Mouse (Mus musculus) macrophage (primary cell): Measurements from ENCODE around the gene Cptp. TPM values are rescaled to one million over a fixed set of nuclear protein-coding genes. Genes with fewer than 3 reads are reported as not detected.

ENCODE experiments used
- H3K27ac ChIP-seq: fragments of 350-480 bp; formaldehyde crosslinking; 2 replicates; pipeline ENCODE4 v1.9.0; 2021
- H3K36me3 ChIP-seq: fragments of 350-480 bp; formaldehyde crosslinking; 2 replicates; pipeline ENCODE4 v1.9.0; 2021; ENCODE audit errors: inconsistent target
- H3K4me3 ChIP-seq: fragments of 350-480 bp; formaldehyde crosslinking; 2 replicates; pipeline ENCODE4 v1.9.0; 2021; ENCODE audit errors: inconsistent target
- H3K79me2 ChIP-seq: fragments of 350-480 bp; formaldehyde crosslinking; 2 replicates; pipeline ENCODE4 v1.9.0; 2021; ENCODE audit errors: inconsistent target
- WGBS: methylation state at CpG from one replicate; pipeline ENCODE4 v1.1.7; 2026; ENCODE audit warnings: inconsistent platforms; ENCODE audit not compliant: missing documents; 5-methylcytosine and 5-hydroxymethylcytosine counted together
- polyA plus RNA-seq: library from polyadenylated mRNA; stranded (reverse); fragments of 250-400 nt; gene quantifications from 3 replicates; pipeline ENCODE4 v1.2.4, GENCODE M21; 2018; ENCODE audit warnings: inconsistent platforms

The Cptp gene
- polyA plus RNA-seq, 1 experiment from 2014 or later = 6.6 TPM

GRCm38 (mm10) chr4:155894311-155894881 is 25.2 kb upstream of the Cptp start:
- Histone ChIP-seq H3K27ac (peak overlapping the region; percentile 34), H3K4me3 (peak overlapping the region; percentile 73; the same call in 1 of the 2 replicates)
- 35% methylated on average over 8 of the region's 8 CpGs for WGBS

GRCm38 (mm10) chr4:155893212-155893690 is 24.0 kb upstream of the Cptp start:
- H3K27ac ChIP-seq = no peak overlapping the region
- WGBS = 79% methylated on average over 7 of the region's 8 CpGs
- H3K79me2 ChIP-seq = peaks cover 55% of the 10 kb centered on the region
- H3K36me3 ChIP-seq = peaks cover 4% of the 10 kb centered on the region; the same call in 1 of the 2 replicates
- H3K4me3 ChIP-seq = peak overlapping the region; percentile 73

More at GRCm38 (mm10) chr4:155894311-155894881, 25.2 kb upstream of the Cptp start:
- peaks cover 6% of the 10 kb centered on the region; the same call in 1 of the 2 replicates for H3K36me3 ChIP-seq
- peaks cover 55% of the 10 kb centered on the region for H3K79me2 ChIP-seq

GRCm38 (mm10) chr4:155892438-155893211 is 23.4 kb upstream of the Cptp start:
- Histone ChIP-seq H3K27ac (no peak overlapping the region), H3K4me3 (peak overlapping the region; percentile 73), H3K36me3 (peaks cover 10% of the 10 kb centered on the region; the same call in 1 of the 2 replicates), H3K79me2 (peaks cover 55% of the 10 kb centered on the region)
- WGBS = 4% methylated on average over 29 of the region's 37 CpGs

GRCm38 (mm10) chr4:155892017-155892416 is 22.8 kb upstream of the Cptp start:
- Histone ChIP-seq H3K4me3 (peak overlapping the region; percentile 73), H3K36me3 (peaks cover 16% of the 10 kb centered on the region; the same call in 1 of the 2 replicates), H3K27ac (peak overlapping the region; percentile 65), H3K79me2 (peaks cover 55% of the 10 kb centered on the region)
- WGBS = under 1% methylated on average over 50 of the region's 56 CpGs

- Histone ChIP-seq H3K4me3 (peak within 1 kb of the TSS; percentile 73), H3K79me2 (peaks cover 52% of the 10 kb centered on the region), H3K27ac (peak within 1 kb of the TSS; percentile 65), H3K36me3 (peaks cover 20% of the 10 kb centered on the region; the same call in 1 of the 2 replicates)
- under 1% methylated on average over 52 of the region's 52 CpGs for WGBS
Measured at GRCm38 (mm10) chr4:155891551-155892001, 22.3 kb upstream of the Cptp start, which contains the start of the genes Pusl1 and Acap3. Gene Pusl1 (minus strand): TSS chr4:155891781. Gene Acap3 (plus strand): TSS chr4:155891822.

- 1% methylated on average over 34 of the region's 34 CpGs for WGBS
Measured at GRCm38 (mm10) chr4:155891011-155891471, 21.8 kb upstream of the Cptp start.

GRCm38 (mm10) chr4:155889316-155889715 is 20.1 kb upstream of the Cptp start:
- 84% methylated on average over 5 of the region's 5 CpGs for WGBS
- Histone ChIP-seq H3K79me2 (peaks cover 30% of the 10 kb centered on the region), H3K4me3 (no peak overlapping the region), H3K36me3 (peaks cover 23% of the 10 kb centered on the region; the same call in 1 of the 2 replicates), H3K27ac (no peak overlapping the region)

More at GRCm38 (mm10) chr4:155891011-155891471, 21.8 kb upstream of the Cptp start:
- Histone ChIP-seq H3K4me3 (peak overlapping the region; percentile 73), H3K79me2 (peaks cover 47% of the 10 kb centered on the region), H3K27ac (0 out of 2 replicates have a peak overlapping the region, but pooled peaks have one; percentile 7), H3K36me3 (peaks cover 23% of the 10 kb centered on the region; the same call in 1 of the 2 replicates)

GRCm38 (mm10) chr4:155888181-155888580 is 18.9 kb upstream of the Cptp start:
- Histone ChIP-seq H3K27ac (no peak overlapping the region), H3K79me2 (peaks cover 18% of the 10 kb centered on the region), H3K4me3 (no peak overlapping the region), H3K36me3 (peaks cover 23% of the 10 kb centered on the region; the same call in 1 of the 2 replicates)
- WGBS = 93% methylated on average over 9 of the region's 9 CpGs

- WGBS = 95% methylated on average over 6 of the region's 10 CpGs
- peaks cover 13% of the 10 kb centered on the region for H3K79me2 ChIP-seq
- H3K27ac ChIP-seq = no peak overlapping the region
- H3K36me3 ChIP-seq = peaks cover 23% of the 10 kb centered on the region; the same call in 1 of the 2 replicates
- no peak overlapping the region for H3K4me3 ChIP-seq
Measured at GRCm38 (mm10) chr4:155887674-155888073, 18.4 kb upstream of the Cptp start.

- Histone ChIP-seq H3K79me2 (peaks cover 10% of the 10 kb centered on the region; the same call in 1 of the 2 replicates), H3K36me3 (peaks cover 23% of the 10 kb centered on the region; the same call in 1 of the 2 replicates), H3K4me3 (no peak overlapping the region), H3K27ac (no peak overlapping the region)
- 66% methylated on average over 5 of the region's 5 CpGs for WGBS
Measured at GRCm38 (mm10) chr4:155886330-155886729, 17.1 kb upstream of the Cptp start.

- Histone ChIP-seq H3K27ac (no peak overlapping the region), H3K4me3 (no peak overlapping the region), H3K36me3 (peaks cover 22% of the 10 kb centered on the region; the same call in 1 of the 2 replicates), H3K79me2 (no peaks in the 10 kb centered on the region)
- 97% methylated on average over 3 of the region's 3 CpGs for WGBS
Measured at GRCm38 (mm10) chr4:155883587-155883986, 14.3 kb upstream of the Cptp start.

GRCm38 (mm10) chr4:155871404-155871803 is 2.2 kb upstream of the Cptp start:
- H3K79me2 ChIP-seq = peaks cover 47% of the 10 kb centered on the region
- H3K4me3 ChIP-seq = no peak overlapping the region
- H3K36me3 ChIP-seq = peaks cover 40% of the 10 kb centered on the region
- WGBS = 85% methylated on average over 7 of the region's 7 CpGs
- no peak overlapping the region for H3K27ac ChIP-seq

- Histone ChIP-seq H3K79me2 (peaks cover 47% of the 10 kb centered on the region), H3K27ac (peak overlapping the region; percentile 46)
- WGBS = 8% methylated on average over 21 of the region's 22 CpGs
Measured at GRCm38 (mm10) chr4:155868614-155869298, 484 bp downstream of the Cptp start.

GRCm38 (mm10) chr4:155863001-155863400 is 6.2 kb downstream of the Cptp start, which contains the start of gene Tas1r3:
Gene Tas1r3 (minus strand): TSS chr4:155863362.
- peaks cover 7% of the 10 kb centered on the region for H3K79me2 ChIP-seq
- no peak within 1 kb of the TSS for H3K27ac ChIP-seq
- WGBS = 84% methylated on average over 5 of the region's 5 CpGs
- H3K4me3 ChIP-seq = no peak within 1 kb of the TSS
- peaks cover 17% of the 10 kb centered on the region for H3K36me3 ChIP-seq

More at GRCm38 (mm10) chr4:155868614-155869298, 484 bp downstream of the Cptp start:
- Histone ChIP-seq H3K36me3 (peaks cover 34% of the 10 kb centered on the region), H3K4me3 (peak overlapping the region; percentile 100)
